Comparison of ENCODE assay signal across 20 mouse cellular contexts in the genomic region with DNA sequence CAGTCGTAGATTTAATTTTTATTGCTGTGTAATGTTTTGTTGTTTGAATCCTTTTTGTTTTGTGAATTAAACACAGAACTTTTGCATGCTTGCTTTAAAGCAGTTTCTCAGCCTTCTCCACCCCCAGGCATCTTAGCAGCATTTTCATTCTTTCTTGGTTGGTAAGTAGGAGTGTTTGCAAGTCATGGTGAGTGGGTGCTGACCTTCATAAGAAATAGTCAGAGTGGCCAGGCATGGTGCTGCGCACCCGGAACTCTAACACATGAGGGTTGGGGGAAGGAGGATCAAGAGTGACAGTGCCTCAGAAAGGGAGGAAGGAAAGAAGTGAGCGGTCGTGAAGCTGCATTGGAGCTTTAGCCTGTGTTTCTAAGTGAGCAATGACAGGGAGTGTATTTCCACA.
"Had no signal": no experiment of that assay in that cellular context is flagged by ENCODE, and none has a peak within 500 bp of the region (broad histone marks: within the 10 kb centered on the region; RNA-seq: fewer than 3 reads in every experiment).

No protein-coding gene starts in this region.

- H3K4me3 ChIP-seq: kidney, embryonic 15.5 days; limb, embryonic 10.5 days; limb, embryonic 13.5 days; liver, embryonic 12.5 days; liver, embryonic 15.5 days; lung, embryonic 15.5 days; midbrain, embryonic 13.5 days; stomach, embryonic 15.5 days had no signal

- ATAC-seq: liver, embryonic 12.5 days; midbrain, embryonic 13.5 days had no signal

- H3K4me2 ChIP-seq: kidney, embryonic 15.5 days; limb, embryonic 13.5 days; liver, embryonic 12.5 days; liver, embryonic 15.5 days; lung, embryonic 15.5 days; midbrain, embryonic 13.5 days; stomach, embryonic 15.5 days had no signal

- H3K36me3 ChIP-seq: stomach, embryonic 15.5 days had no signal

- H3K27me3 ChIP-seq: kidney, embryonic 15.5 days; limb, embryonic 13.5 days; liver, embryonic 12.5 days; liver, embryonic 15.5 days; lung, embryonic 15.5 days; midbrain, embryonic 13.5 days; stomach, embryonic 15.5 days had no signal

- H3K9me3 ChIP-seq: kidney, embryonic 15.5 days; limb, embryonic 10.5 days; limb, embryonic 13.5 days; liver, embryonic 12.5 days; liver, embryonic 15.5 days; lung, embryonic 15.5 days; midbrain, embryonic 13.5 days; stomach, embryonic 15.5 days had no signal

- H3K27ac ChIP-seq: kidney, embryonic 15.5 days; limb, embryonic 10.5 days; limb, embryonic 13.5 days; liver, embryonic 12.5 days; liver, embryonic 15.5 days; lung, embryonic 15.5 days; midbrain, embryonic 13.5 days; stomach, embryonic 15.5 days had no signal

- H3K9ac ChIP-seq: kidney, embryonic 15.5 days; limb, embryonic 13.5 days; liver, embryonic 12.5 days; liver, embryonic 15.5 days; lung, embryonic 15.5 days; midbrain, embryonic 13.5 days; stomach, embryonic 15.5 days had no signal

- H3K4me1 ChIP-seq: kidney, embryonic 15.5 days; limb, embryonic 10.5 days; limb, embryonic 13.5 days; liver, embryonic 12.5 days; liver, embryonic 15.5 days; lung, embryonic 15.5 days; midbrain, embryonic 13.5 days; stomach, embryonic 15.5 days had no signal

- DNase-seq: kidney, adult 11 months; kidney, adult 8-10 months; kidney, postnatal 10 days; kidney, postnatal 36 days; layer of hippocampus, postnatal 36 days; liver; lung, adult 18-20 months; lung, postnatal 10 days; lung, postnatal 36 days; right cerebral cortex, postnatal 25 days; spleen, adult 18-20 months; thymus, postnatal 25 days had no signal
